Mouse (Mus musculus): ENCODE measurements at regions not wholly inside any gene's neighbourhood (a gene's known extent, or its start where the extent isn't known, plus 50 kb on each side); places are given as distances from the start of the nearest gene placed in this dataset.

DNA sequence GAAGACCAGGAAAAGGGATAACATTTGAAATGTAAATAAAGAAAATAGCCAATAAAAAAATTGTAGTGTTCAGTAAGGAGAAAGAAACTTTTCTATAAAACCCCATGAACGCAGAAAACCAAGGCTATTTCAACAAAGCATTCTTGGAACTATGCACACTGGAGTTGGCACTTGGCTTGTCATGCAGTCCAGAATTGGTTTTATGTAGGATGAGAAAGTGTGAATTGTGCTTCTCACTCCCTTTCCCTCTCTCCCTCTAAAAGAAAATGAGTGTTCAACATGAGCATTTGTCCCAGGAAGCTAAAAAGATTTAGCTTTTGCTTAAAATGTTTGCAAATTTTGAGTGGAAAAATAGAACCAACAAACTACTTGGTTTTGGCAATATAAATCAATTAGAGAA, 841.6 kb upstream of the Adam24 start:
- Histone ChIP-seq H3K9me3 (replicated peaks; ENCODE audit: control insufficient read depth, low read length) (no peaks in the 10 kb centered on the region), H3K4me1 (ENCODE audit: control insufficient read depth, insufficient read depth, low read length) (no peaks in the 10 kb centered on the region), H3K9ac (ENCODE audit: low read length) (no peak overlapping the region), H3K27ac (ENCODE audit: low read length) (no peak overlapping the region), H3K36me3 (ENCODE audit: control insufficient read depth, insufficient read depth) (no peaks in the 10 kb centered on the region), H3K27me3 (ENCODE audit: control insufficient read depth, insufficient read depth, low read length) (no peaks in the 10 kb centered on the region), H3K4me2 (ENCODE audit: low read depth, low read length) (no peak overlapping the region), H3K4me3 (ENCODE audit: low read length) (no peak overlapping the region)
- WGBS, result 70% methylated on average over 1 of the region's 1 CpGs
- no peak for ATAC-seq (replicated peaks; ENCODE audit: extremely low read depth, insufficient read depth, low FRiP score)

DNA sequence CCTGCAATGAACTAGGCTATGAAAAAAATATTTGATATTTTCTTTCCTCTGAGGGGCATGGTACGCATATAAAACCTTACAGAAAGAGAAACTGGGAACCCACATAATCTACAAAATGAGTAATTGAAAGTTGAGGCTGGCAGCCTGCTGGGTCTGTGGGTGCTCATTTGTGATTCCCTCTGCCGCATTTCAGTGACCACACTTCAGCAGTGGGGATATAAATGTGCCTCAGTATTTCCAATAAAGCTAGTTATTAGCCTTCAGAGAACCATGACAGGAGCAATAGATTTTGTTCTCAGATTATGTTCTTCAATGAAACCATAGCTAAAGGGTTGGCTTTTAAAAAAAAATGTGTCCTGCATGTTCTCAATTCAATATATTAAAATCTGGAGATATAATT, 828.0 kb upstream of the Adam24 start:
- WGBS, result 86% methylated on average over 2 of the region's 2 CpGs
- Histone ChIP-seq H3K27me3 (ENCODE audit: control insufficient read depth, insufficient read depth, low read length) (no peaks in the 10 kb centered on the region), H3K9me3 (replicated peaks; ENCODE audit: control insufficient read depth, low read length) (no peaks in the 10 kb centered on the region), H3K4me2 (ENCODE audit: low read depth, low read length) (no peak overlapping the region), H3K27ac (ENCODE audit: low read length) (no peak overlapping the region), H3K9ac (ENCODE audit: low read length) (no peak overlapping the region), H3K4me1 (ENCODE audit: control insufficient read depth, insufficient read depth, low read length) (no peaks in the 10 kb centered on the region), H3K4me3 (ENCODE audit: low read length) (no peak overlapping the region), H3K36me3 (ENCODE audit: control insufficient read depth, insufficient read depth) (no peaks in the 10 kb centered on the region)
- no peak for ATAC-seq (replicated peaks; ENCODE audit: extremely low read depth, insufficient read depth, low FRiP score)

DNA sequence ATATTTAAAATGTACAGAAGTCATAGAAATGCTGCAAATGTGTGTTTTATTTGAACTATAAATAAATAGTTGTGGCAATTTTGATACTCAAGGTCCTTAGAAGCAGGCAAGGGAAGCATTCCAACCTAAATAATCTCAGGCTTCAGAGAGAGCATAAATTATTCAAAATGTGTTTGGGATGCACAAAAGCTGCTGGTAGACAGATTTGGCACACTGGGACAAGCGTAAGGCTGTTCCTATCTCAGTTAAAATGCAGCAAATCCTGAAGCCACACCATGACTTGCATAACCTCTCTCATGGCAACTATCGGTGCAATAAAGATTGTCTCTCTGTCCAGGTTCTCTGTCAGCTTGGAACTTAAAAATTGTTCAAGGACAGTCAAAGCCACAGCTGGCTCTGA, 812.3 kb upstream of the Adam24 start:
- Histone ChIP-seq H3K4me2 (ENCODE audit: low read depth, low read length) (no peak overlapping the region), H3K4me1 (ENCODE audit: control insufficient read depth, insufficient read depth, low read length) (no peaks in the 10 kb centered on the region), H3K36me3 (ENCODE audit: control insufficient read depth, insufficient read depth) (no peaks in the 10 kb centered on the region), H3K27me3 (ENCODE audit: control insufficient read depth, insufficient read depth, low read length) (no peaks in the 10 kb centered on the region), H3K9me3 (replicated peaks; ENCODE audit: control insufficient read depth, low read length) (no peaks in the 10 kb centered on the region), H3K9ac (ENCODE audit: low read length) (no peak overlapping the region), H3K4me3 (ENCODE audit: low read length) (no peak overlapping the region), H3K27ac (ENCODE audit: low read length) (no peak overlapping the region)
- WGBS, result 74% methylated on average over 2 of the region's 2 CpGs
- ATAC-seq (replicated peaks; ENCODE audit: extremely low read depth, insufficient read depth, low FRiP score), result no peak

DNA sequence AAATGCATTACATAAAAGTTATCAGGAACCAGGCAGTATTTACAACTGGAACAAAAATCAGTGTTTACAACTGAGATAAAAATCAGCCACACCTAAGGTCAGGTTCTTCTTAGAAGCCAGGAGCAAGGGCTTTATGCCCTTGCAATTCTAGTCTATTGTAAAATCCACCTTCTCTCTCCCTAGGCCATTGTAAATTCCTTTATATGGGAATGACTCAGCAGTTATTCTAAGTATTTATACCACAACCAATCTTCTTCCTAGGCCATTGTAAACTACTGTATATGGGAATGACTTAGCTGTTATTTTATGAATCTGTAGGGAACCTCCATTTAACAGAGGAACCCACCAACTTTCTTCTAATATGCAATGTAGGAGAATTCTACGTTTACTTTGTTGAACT, 772.6 kb upstream of the Adam24 start:
- no peak overlapping the region for H3K4me2 ChIP-seq (ENCODE audit: low read depth, low read length)
- ATAC-seq (replicated peaks; ENCODE audit: extremely low read depth, insufficient read depth, low FRiP score), result no peak
- H3K27me3 ChIP-seq (ENCODE audit: control insufficient read depth, insufficient read depth, low read length), result no peaks in the 10 kb centered on the region

DNA sequence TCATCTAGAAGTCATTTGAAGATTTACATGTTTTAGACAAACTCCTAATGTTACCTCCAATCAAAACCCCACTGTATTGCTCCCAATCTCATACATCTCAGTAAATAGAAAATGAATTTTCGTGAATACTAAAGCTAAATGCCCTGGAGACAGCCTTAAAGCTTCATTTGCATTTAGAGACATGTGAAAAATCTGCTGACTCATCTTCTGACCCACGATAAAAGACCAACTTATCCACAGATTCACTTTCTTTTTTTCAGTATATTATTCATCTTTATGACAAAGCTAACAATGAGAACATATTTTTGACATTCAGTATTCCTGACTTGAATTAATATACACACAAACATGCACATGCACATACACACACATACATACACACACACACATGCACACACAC, 762.0 kb upstream of the Adam24 start:
- Histone ChIP-seq H3K27me3 (ENCODE audit: control insufficient read depth, insufficient read depth, low read length) (no peaks in the 10 kb centered on the region), H3K4me3 (ENCODE audit: low read length) (no peak overlapping the region), H3K9ac (ENCODE audit: low read length) (no peak overlapping the region), H3K9me3 (replicated peaks; ENCODE audit: control insufficient read depth, low read length) (no peaks in the 10 kb centered on the region), H3K4me1 (ENCODE audit: control insufficient read depth, insufficient read depth, low read length) (no peaks in the 10 kb centered on the region), H3K27ac (ENCODE audit: low read length) (no peak overlapping the region), H3K36me3 (ENCODE audit: control insufficient read depth, insufficient read depth) (no peaks in the 10 kb centered on the region), H3K4me2 (ENCODE audit: low read depth, low read length) (no peak overlapping the region)
- 59% methylated on average over 2 of the region's 2 CpGs for WGBS
- no peak for ATAC-seq (replicated peaks; ENCODE audit: extremely low read depth, insufficient read depth, low FRiP score)

More for the DNA sequence above, 772.6 kb upstream of the Adam24 start:
- no peaks in the 10 kb centered on the region for H3K9me3 ChIP-seq (replicated peaks; ENCODE audit: control insufficient read depth, low read length)
- H3K9ac ChIP-seq (ENCODE audit: low read length), result no peak overlapping the region
- 75% methylated on average over 1 of the region's 1 CpGs for WGBS
- no peaks in the 10 kb centered on the region for H3K36me3 ChIP-seq (ENCODE audit: control insufficient read depth, insufficient read depth)
- no peak overlapping the region for H3K4me3 ChIP-seq (ENCODE audit: low read length)
- no peaks in the 10 kb centered on the region for H3K4me1 ChIP-seq (ENCODE audit: control insufficient read depth, insufficient read depth, low read length)
- no peak overlapping the region for H3K27ac ChIP-seq (ENCODE audit: low read length)

DNA sequence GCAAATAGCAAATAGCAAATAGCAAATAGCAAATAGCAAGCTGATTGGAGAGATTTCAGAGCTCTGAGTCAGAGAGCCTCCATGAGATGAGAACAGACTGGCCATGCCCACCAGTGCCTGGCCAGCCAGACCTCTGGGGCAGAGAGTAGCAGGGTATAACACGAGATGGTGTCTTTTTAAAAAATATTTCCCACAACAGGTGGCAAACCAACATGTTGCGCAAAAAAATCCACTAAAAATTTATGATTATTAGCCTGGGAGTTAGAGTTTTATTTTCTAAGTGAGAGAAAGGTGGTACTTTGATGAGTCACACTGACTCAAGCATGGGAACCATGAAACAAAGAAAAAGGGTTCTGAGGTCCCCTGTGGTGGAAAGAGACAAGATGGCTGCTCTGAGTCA, 753.5 kb upstream of the Adam24 start:
- H3K27me3 ChIP-seq (ENCODE audit: control insufficient read depth, insufficient read depth, low read length), result no peaks in the 10 kb centered on the region
- H3K4me3 ChIP-seq (ENCODE audit: low read length), result no peak overlapping the region
- no peaks in the 10 kb centered on the region for H3K4me1 ChIP-seq (ENCODE audit: control insufficient read depth, insufficient read depth, low read length)
- H3K36me3 ChIP-seq (ENCODE audit: control insufficient read depth, insufficient read depth), result no peaks in the 10 kb centered on the region
- H3K9ac ChIP-seq (ENCODE audit: low read length), result no peak overlapping the region
- 71% methylated on average over 2 of the region's 2 CpGs for WGBS
- ATAC-seq (replicated peaks; ENCODE audit: extremely low read depth, insufficient read depth, low FRiP score), result no peak
- H3K4me2 ChIP-seq (ENCODE audit: low read depth, low read length), result no peak overlapping the region
- no peaks in the 10 kb centered on the region for H3K9me3 ChIP-seq (replicated peaks; ENCODE audit: control insufficient read depth, low read length)
- H3K27ac ChIP-seq (ENCODE audit: low read length), result no peak overlapping the region

DNA sequence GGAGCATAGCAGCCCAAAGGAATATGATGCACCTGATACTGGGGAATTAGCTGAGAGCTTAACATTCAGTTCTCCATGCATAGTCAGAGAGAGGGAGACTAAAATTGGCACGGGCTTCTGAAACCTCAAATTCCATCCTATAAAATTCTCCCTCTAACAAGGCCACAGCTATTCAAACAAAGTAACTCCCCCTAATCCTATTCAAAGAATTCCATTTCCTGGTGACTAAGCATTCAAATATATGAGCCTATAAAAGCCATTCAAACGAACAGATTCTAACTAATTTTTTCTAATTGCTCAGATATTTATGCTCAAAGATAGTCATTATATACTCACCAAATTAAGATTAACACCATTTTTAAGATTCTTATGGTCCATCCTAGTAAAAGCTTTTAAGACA, 751.1 kb upstream of the Adam24 start:
- Histone ChIP-seq H3K36me3 (ENCODE audit: control insufficient read depth, insufficient read depth) (no peaks in the 10 kb centered on the region), H3K4me3 (ENCODE audit: low read length) (no peak overlapping the region), H3K9ac (ENCODE audit: low read length) (no peak overlapping the region), H3K27me3 (ENCODE audit: control insufficient read depth, insufficient read depth, low read length) (no peaks in the 10 kb centered on the region), H3K9me3 (replicated peaks; ENCODE audit: control insufficient read depth, low read length) (no peaks in the 10 kb centered on the region), H3K4me2 (ENCODE audit: low read depth, low read length) (no peak overlapping the region), H3K27ac (ENCODE audit: low read length) (no peak overlapping the region), H3K4me1 (ENCODE audit: control insufficient read depth, insufficient read depth, low read length) (no peaks in the 10 kb centered on the region)
- 51% methylated on average over 2 of the region's 2 CpGs for WGBS
- no peak for ATAC-seq (replicated peaks; ENCODE audit: extremely low read depth, insufficient read depth, low FRiP score)

DNA sequence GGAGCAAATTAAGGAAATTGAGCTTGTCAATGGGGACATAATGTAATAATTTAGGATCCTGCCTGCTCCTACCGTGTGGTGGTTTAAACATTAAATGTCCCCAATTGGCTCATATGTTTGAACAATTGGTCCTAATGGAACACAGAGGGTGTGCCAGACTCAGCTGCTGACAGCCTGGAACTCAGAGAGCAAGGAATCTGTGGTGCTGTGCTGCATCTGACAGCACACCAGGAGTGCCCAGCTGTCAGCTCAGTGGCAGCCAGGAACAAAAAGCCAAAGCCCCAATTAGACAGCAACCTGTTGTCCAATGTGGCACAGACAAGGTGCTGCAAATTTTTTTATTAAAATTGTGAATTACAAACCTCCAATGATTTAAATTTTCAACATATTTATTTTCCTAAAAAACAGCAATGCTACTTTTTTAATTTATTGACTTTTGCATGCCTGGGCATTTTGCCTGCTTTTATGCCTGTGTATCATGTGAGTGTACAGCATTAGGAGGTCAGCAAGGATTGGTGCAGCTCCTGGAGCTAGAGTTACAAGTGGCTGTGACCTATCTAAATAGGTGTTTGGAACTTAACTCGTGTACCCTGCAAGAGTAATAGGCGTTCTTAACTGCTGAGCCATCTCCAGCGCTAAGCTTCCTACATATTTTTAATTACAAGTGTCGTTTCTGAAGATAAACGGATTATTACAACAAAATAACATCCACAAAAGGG, 724.5 kb upstream of the Adam24 start:
- Histone ChIP-seq H3K9ac (ENCODE audit: low read length) (no peak overlapping the region), H3K4me2 (ENCODE audit: low read depth, low read length) (no peak overlapping the region), H3K36me3 (ENCODE audit: control insufficient read depth, insufficient read depth) (no peaks in the 10 kb centered on the region), H3K4me1 (ENCODE audit: control insufficient read depth, insufficient read depth, low read length) (no peaks in the 10 kb centered on the region), H3K27ac (ENCODE audit: low read length) (no peak overlapping the region), H3K9me3 (replicated peaks; ENCODE audit: control insufficient read depth, low read length) (no peaks in the 10 kb centered on the region), H3K27me3 (ENCODE audit: control insufficient read depth, insufficient read depth, low read length) (no peaks in the 10 kb centered on the region), H3K4me3 (ENCODE audit: low read length) (no peak overlapping the region)
- WGBS, result 58% methylated on average over 6 of the region's 6 CpGs
- ATAC-seq (replicated peaks; ENCODE audit: extremely low read depth, insufficient read depth, low FRiP score), result no peak; the same call in 1 of the 2 replicates

DNA sequence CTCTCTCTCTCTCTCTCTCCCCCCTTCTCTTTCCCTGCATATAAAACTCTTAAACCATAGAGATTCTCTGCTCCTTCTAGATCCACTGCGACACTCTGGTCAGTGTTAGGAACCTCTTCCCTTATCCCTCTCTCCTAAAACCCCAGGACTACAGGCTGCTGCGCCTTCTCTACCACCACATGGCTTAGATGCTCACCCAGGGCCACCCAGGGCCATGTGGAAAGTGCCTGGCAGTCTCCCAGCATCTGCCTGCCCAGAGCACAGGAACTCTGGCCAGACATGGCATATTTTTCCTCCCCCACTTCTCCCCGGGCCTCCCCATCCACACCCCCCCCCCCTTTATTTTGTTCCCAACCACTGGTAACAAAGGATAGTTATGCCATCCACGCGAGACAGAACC, 720.4 kb upstream of the Adam24 start:
- no peak for ATAC-seq (replicated peaks; ENCODE audit: extremely low read depth, insufficient read depth, low FRiP score)
- no peaks in the 10 kb centered on the region for H3K27me3 ChIP-seq (ENCODE audit: control insufficient read depth, insufficient read depth, low read length)
- no peaks in the 10 kb centered on the region for H3K36me3 ChIP-seq (ENCODE audit: control insufficient read depth, insufficient read depth)
- H3K4me2 ChIP-seq (ENCODE audit: low read depth, low read length), result no peak overlapping the region
- no peaks in the 10 kb centered on the region for H3K4me1 ChIP-seq (ENCODE audit: control insufficient read depth, insufficient read depth, low read length)
- WGBS, result 64% methylated on average over 5 of the region's 5 CpGs
- H3K27ac ChIP-seq (ENCODE audit: low read length), result no peak overlapping the region
- no peak overlapping the region for H3K9ac ChIP-seq (ENCODE audit: low read length)
- no peak overlapping the region for H3K4me3 ChIP-seq (ENCODE audit: low read length)
- no peaks in the 10 kb centered on the region for H3K9me3 ChIP-seq (replicated peaks; ENCODE audit: control insufficient read depth, low read length)

Measured in heart, embryonic 16.5 days (tissue).